Mouse (Mus musculus) ovary, adult 2 months (tissue): Measurements from ENCODE around the gene Cdrt4. TPM values are rescaled to one million over a fixed set of nuclear protein-coding genes. Genes with fewer than 3 reads are reported as not detected.

Source experiments
- polyA plus RNA-seq: library from polyadenylated mRNA; depleted of rRNA; stranded (reverse); fragments of >200 nt; gene quantifications from 2 replicates; pipeline ENCODE4 v1.2.3, GENCODE M21; 2012; rRNA removed

Gene Cdrt4
- not detected in 2 replicates for polyA plus RNA-seq

GRCm38 (mm10) chr11:62951012-62951411 is at the start of gene Cdrt4:
TSS of gene Cdrt4 (plus strand) at chr11:62951193.

Other genes with a start within 250 kb of the Cdrt4 start
- gene Zfp287, start 219.3 kb upstream of the Cdrt4 start, polyA plus RNA-seq, result 1.7 and 1.9 TPM in 2 replicates
- not detected in 2 replicates for gene Gm10428, start 198.1 kb upstream of the Cdrt4 start, polyA plus RNA-seq
- 1.3 and 1.4 TPM in 2 replicates for gene Zfp286, start 161.7 kb upstream of the Cdrt4 start, polyA plus RNA-seq
- gene Trim16, start 131.0 kb upstream of the Cdrt4 start, polyA plus RNA-seq, result 3.5 and 3.6 TPM in 2 replicates
- 0.40 and 0.48 TPM in 2 replicates for gene Fbxw10, start 104.1 kb upstream of the Cdrt4 start, polyA plus RNA-seq
- 10.6 and 10.8 TPM in 2 replicates for gene Tvp23b, start 71.7 kb upstream of the Cdrt4 start, polyA plus RNA-seq
- gene Tekt3, start 110.5 kb downstream of the Cdrt4 start, polyA plus RNA-seq, result 0.72 and 1.0 TPM in 2 replicates
- 95.7 and 101 TPM in 2 replicates for gene Pmp22, start 177.8 kb downstream of the Cdrt4 start, polyA plus RNA-seq